Mouse (Mus musculus) lung, postnatal 0 days (tissue): ENCODE measurements at regions not wholly inside any gene's neighbourhood (a gene's known extent, or its start where the extent isn't known, plus 50 kb on each side); places are given as distances from the start of the nearest gene placed in this dataset.

Experiments used
- CTCF ChIP-seq: IDR thresholded peaks from 2 replicates; pipeline ENCODE4 v1.5.1; 2016; ENCODE audit warnings: antibody characterized with exemption, mild to moderate bottlenecking
- EP300 ChIP-seq: IDR thresholded peaks from 2 replicates; pipeline ENCODE4 v1.6.1; 2016; ENCODE audit warnings: antibody characterized with exemption, mild to moderate bottlenecking, control low read depth

DNA sequence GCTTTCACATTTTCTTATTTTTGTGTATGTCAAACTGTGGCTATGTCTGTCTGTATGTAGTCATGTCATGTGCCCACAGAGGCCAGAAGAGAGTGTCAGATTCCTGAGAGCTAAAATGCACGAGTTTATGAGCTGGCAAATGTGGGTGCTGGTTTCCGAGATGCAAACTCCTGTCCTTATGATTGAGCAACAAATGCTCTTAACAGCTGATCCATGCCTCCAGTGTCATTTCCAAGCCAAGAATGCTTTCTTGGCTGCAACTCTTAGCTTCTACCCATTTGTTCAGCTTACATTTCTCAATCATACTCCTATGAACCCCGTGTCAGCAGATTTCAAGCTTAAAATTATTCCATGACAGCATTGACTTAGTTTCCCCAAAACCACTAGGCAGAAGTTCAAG, 3601.5 kb downstream of the 9330182O14Rik start:
- no peak for TF ChIP-seq EP300
- TF ChIP-seq CTCF: no peak
